Mouse (Mus musculus) monocyte, adult 59 days (primary cell): ENCODE measurements around the gene Cerkl. TPM values are rescaled to one million over a fixed set of nuclear protein-coding genes. Genes with fewer than 3 reads are reported as not detected.

ENCODE experiments used
- total RNA-seq, 2 experiments: library from RNA; stranded (reverse); gene quantifications; one replicate each; pipeline ENCODE4 v1.2.4; 2023

Cerkl gene
- 1 to 10 TPM; 1.8 to 2.3 TPM for total RNA-seq

DNA sequence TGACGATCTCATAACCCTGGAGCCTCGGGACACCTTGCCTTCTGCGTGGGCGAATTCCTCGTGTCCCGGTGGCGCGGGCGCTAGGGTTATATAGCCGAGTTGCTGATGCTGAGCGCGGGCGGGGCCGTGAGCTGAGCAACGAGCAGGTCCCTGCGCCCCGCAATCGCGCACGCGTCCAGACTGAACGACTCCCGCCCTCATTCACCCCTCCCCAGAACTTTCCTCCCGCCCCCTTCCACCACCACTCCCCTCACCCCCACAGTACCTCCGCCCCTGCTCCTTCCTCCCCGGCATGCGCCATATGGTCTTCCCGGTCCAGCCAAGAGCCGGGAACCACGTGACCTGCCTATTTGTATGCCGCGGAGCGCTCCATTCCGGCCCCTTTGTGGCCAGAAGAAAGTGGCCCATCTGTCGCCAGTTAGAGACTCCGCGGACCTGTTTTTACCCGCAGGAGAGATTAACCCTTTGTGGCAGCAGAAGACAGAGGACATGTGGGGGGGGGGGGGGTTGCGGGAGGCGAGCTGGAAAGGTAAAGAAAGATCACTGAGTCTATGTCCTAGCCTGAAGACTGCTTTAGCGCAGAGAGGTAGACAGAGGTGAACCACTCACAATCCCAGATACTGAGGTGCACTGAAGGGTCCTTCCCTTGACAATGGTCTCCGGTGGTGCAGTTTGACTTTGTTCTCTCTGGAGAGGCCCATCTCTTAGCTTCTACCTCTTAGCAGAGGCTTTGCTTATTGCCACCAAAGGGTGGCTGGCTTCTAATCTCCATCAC is at the start of gene Cerkl, which contains the start of gene Neurod1:
Cerkl (minus strand) TSS at position 211 of the 775 bp plus-strand sequence.
Neurod1 (minus strand) TSS at position 177 of the 775 bp plus-strand sequence.

Other genes starting within 250 kb of the Cerkl start
- 100 to 1,000 TPM; 518 to 566 TPM for gene Itga4, start 201.4 kb downstream of the Cerkl start, total RNA-seq
- gene Neurod1, start within 50 bp of the Cerkl start, total RNA-seq: not detected
- gene Itprid2, start 178.6 kb upstream of the Cerkl start, total RNA-seq: 100 to 1,000 TPM; 125 to 132 TPM